Mouse (Mus musculus) brown adipose tissue, adult 24 weeks (tissue): ENCODE data around the gene Gse1. TPM values are rescaled to one million over a fixed set of nuclear protein-coding genes. Genes with fewer than 3 reads are reported as not detected.

Source experiments
- H3K27ac ChIP-seq: fragments of 200-500 bp; replicated peaks from 2 replicates; pipeline ENCODE4 v1.5.1; 2012; ENCODE audit warnings: low read depth, mild to moderate bottlenecking, low read length
- H3K4me1 ChIP-seq: fragments of 200-500 bp; 2 replicates; pipeline ENCODE4 v1.6.1; 2012; ENCODE audit warnings: low read length, mixed read lengths; ENCODE audit not compliant: control insufficient read depth, insufficient read depth, insufficient read length
- H3K4me3 ChIP-seq: fragments of 200-500 bp; 2 replicates; pipeline ENCODE4 v1.5.1; 2012; ENCODE audit warnings: low read depth, mild to moderate bottlenecking, low read length, moderate library complexity; ENCODE audit not compliant: insufficient read depth
- polyA plus RNA-seq: library from polyadenylated mRNA; stranded (reverse); fragments of >200 nt; gene quantifications from 2 replicates; pipeline ENCODE4 v1.2.4, GENCODE M21; 2012; ENCODE audit not compliant: missing spikeins, insufficient read depth, insufficient read length

Gse1 gene
- polyA plus RNA-seq, 1 experiment: 9.9 TPM

DNA sequence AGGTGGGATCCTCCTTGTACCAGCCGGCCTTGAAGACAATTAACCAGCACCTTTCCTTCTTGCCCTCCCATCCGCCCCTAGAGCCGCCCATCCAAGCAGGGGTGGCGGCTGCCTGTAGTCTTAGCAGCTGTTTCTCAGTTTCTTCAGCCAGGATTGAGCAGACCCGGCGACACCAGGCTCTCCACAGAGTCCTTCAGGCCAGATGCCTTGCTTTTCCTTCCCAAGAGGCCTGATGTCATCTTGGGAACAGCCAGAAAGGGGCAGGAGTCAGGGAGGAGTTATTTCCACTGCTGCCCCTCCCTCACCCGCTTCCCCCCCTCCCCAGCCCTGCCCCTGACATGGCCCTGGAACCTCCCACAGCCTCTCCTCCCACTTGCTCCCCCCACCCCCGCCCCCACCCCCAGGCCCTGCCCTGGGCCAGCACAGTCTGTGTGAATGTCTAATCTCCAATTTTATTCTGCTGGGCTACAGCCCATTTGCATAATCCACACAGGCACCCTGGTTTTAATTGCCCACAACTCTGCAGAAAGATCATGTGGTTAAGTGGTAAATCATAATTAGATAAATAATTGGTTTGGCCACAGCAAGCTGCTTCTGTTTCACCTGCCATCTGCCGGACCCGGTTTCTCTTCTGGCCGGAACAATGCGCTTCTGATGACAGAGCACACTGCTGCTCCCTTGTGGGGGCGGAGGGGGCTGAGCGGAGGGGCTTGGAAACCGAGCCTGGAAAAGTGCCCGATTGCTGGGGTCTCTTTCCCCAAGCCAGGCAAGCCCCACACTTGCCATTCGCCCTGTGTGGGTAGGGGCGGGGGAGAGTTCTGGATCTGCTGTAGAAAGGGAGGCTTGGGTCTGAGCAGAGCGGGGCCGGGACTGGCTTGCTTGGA is 292.7 kb downstream of the Gse1 start:
- Histone ChIP-seq H3K4me3 (no peak overlapping the region), H3K4me1 (peaks cover 17% of the 10 kb centered on the region), H3K27ac (no peak overlapping the region)

DNA sequence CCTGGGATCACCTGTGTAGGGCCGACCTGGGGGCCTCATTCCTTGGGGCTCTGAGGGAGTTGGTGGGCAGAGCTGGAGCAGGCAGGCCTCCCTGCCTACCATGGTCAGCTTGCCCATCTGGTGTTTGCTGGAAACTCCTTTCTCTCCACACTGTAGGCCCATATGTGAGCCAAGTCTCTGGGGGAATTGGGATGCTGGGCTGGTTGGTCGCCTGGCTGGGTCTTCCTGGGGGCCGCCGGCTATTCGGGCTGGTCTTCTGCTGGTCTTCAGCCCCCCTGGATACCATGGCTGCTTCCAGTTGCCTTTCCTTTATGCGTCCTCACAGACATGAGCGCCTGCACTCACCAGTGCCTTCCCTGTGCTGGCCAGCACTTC is 293.3 kb downstream of the Gse1 start:
- H3K4me1 ChIP-seq: peaks cover 20% of the 10 kb centered on the region
- no peak overlapping the region for H3K27ac ChIP-seq
- H3K4me3 ChIP-seq: no peak overlapping the region

DNA sequence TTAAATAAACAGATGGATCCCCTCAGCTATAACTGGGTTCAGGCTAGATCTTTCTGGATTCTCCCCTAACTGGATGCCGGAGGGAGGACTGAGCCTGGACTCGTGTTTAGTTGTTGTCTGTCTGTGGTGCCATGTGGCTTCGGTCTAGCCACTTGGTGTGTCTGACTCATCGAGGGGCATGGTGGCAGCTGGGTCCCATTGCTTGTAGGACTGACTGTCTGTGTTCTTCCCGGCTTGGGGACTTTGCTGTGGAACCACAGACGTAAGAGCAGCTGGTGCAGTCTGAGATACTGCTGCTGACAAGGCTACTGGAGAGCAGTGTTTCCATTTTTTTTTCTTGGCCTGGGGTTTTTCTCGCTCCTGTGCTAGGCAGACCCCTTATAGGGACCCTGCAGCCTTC is 295.4 kb downstream of the Gse1 start:
- Histone ChIP-seq H3K4me3 (no peak overlapping the region), H3K27ac (no peak overlapping the region), H3K4me1 (peaks cover 13% of the 10 kb centered on the region)

DNA sequence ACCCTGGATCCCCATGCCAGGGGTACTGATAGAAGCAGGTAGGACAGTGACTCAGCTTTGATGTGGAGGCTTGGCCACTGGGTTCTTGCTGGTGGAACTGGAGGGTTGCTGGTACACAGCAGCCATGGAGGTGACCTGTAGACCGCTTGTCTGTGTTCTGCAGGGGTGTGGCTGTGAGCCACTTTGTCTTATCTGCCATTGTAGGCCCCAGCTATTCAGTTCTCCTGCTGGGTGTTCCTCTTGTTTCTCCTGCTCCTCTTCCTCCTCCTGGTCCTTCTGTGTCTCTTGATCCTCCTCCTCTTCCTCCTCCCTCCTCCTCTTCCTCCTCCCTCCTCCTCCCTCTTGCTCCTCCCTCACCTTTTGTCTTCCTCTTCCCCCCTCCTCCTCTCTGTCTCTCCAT is 296.9 kb downstream of the Gse1 start:
- H3K4me1 ChIP-seq: peaks cover 13% of the 10 kb centered on the region
- H3K27ac ChIP-seq: no peak overlapping the region
- H3K4me3 ChIP-seq: no peak overlapping the region

DNA sequence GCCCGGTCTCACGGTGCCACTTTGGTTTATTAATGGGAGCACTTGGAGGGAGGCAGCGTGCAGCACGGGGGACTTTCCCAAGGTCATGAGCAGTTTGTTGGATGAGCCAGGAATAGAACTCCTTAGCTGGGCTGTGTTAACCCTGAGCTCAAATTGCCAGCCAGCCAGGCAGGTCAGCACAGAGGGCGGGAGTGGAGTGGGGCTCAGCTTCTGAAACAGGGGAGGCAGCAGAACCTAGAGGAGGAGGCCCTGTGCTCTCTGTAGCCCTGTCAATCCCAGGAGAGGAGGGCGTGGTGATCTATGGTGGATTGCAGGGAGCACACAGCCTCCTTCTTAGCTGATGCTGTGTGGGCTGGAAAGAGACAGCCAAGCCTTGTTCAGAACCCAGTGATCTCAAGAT is 297.6 kb downstream of the Gse1 start:
- no peak overlapping the region for H3K4me3 ChIP-seq
- peaks cover 11% of the 10 kb centered on the region for H3K4me1 ChIP-seq
- H3K27ac ChIP-seq: no peak overlapping the region

DNA sequence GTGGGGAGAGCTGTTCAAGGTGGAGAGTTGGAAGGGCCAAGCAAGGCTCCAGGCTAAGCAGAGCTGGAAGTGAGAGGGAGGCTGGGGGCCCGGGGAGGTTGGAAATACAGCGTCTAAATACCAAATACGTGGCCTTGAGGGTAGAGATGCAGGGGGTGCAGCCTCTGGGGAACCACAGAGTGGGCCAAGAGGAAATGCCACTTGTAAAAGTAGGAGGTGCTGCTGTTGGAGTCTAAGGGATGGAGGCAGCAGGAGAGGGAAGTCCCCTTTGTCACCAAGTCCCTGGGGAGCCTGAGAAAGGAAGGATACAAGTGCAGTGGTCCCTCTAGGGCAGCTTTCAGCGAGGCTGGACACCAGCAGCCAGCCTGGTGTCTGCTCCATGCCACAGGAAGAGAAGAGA is 298.3 kb downstream of the Gse1 start:
- H3K27ac ChIP-seq: no peak overlapping the region
- no peak overlapping the region for H3K4me3 ChIP-seq
- H3K4me1 ChIP-seq: peaks cover 11% of the 10 kb centered on the region

DNA sequence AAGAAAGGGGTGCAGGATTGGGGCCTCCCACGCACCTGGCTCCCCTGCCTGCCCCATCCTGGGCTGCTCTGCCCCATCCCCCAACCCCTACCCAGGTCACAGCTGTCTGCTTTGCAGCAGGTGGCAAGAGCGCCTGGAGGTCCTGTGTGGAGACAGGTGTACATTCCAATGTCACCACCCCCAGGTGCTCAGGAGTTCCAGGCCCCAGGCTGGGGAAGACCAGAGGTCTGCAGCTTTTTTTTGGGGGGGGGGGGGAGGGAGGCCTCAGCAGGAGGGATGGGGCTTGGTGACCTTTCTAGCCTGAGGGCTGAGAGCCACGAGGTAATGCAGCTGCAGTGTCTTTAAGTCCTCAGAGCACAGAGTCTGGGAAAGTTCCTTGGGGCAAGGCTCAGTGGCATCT is 300.1 kb downstream of the Gse1 start:
- Histone ChIP-seq H3K4me3 (no peak overlapping the region), H3K27ac (no peak overlapping the region), H3K4me1 (peaks cover 11% of the 10 kb centered on the region)

DNA sequence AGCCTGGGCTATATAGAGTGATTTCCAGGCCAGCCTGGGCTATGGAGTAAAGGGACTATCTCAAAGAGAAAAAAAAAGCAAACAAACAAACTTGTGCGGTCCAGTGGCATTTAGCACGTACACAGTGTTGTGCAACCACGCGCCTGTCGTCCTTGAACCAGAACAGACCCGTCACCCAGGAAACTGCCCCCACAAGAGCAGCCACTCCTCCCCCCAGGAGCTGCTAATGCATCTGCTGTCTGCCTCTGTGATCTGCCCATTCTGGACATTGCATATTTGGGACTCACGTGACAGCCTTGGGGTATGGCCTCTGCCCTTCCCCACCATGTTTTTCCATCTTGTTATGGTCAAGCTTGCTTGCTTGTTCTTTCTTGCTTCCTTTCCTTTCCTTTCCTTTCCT is 301.0 kb downstream of the Gse1 start:
- no peak overlapping the region for H3K27ac ChIP-seq
- H3K4me3 ChIP-seq: no peak overlapping the region
- peaks cover 11% of the 10 kb centered on the region for H3K4me1 ChIP-seq

DNA sequence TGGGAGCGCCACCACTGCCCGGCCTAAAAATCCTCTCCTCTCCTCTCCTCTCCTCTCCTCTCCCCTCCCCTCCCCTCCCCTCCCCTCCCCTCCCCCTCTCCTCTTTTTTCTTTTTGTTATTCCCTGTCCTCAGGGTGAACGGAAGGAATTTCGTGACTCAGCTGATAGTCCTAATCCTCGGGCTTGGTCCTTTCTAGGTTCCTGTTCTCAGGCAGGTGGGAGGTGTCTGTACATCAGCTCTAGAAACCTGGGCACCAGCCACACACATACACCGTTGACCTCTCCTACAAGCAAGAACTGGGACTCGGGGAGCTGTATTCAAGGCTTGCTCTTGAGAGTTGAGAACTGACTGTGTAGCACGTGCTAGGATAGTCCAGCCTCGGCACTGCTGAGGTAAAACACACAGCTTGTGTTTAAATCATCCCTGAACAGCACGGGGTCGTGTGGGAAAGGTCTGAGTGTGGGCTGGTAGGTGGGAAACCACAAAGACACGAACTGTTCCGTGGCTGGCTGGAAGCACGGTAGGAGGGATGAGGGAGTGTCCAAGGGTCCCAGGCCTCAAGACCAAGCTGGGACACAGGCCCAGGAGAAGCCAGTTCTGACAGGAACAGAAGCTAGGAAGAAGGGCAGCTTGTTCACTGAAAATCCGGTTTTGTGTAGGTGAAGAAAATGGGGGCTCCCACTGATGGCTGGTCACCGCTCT is 302.8 kb downstream of the Gse1 start:
- Histone ChIP-seq H3K4me1 (peaks cover 3% of the 10 kb centered on the region), H3K27ac (no peak overlapping the region), H3K4me3 (no peak overlapping the region)

DNA sequence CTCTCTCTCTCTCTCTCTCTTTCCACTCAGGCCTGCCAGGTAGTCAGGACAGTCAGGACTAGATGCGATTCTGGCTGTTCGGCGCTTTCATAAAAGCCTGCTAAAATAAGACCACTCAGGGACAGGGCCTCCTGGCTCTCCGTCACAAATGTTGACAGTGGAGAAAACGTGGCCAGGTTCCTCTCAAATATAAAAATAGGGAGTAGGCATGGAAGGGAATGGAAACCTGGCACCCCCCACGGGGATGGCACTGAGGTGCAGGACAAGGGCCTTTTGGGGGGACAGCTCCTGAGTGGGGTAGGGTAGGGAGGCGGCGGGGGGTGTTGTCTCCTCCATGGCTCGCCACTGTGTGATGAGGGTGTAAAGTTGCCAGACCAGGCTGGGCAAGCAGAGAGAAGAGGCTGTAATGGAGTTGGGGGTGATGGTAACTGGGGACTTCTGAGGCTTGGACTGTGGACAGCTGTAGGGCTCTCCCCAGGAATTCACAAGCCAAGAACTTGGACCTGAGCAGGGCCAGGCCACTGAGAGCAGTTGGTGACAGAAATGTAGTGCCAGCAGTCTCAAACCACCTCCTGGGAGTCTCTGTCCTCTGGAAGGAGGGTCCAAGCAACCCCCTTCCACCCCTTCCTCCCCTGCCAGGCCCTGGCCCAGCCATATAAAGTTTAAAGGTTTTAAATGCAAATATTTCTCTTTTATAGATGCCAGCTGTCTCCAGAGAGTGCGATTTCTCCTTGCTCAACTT is 303.7 kb downstream of the Gse1 start:
- Histone ChIP-seq H3K27ac (no peak overlapping the region), H3K4me1 (no peaks in the 10 kb centered on the region), H3K4me3 (no peak overlapping the region)

DNA sequence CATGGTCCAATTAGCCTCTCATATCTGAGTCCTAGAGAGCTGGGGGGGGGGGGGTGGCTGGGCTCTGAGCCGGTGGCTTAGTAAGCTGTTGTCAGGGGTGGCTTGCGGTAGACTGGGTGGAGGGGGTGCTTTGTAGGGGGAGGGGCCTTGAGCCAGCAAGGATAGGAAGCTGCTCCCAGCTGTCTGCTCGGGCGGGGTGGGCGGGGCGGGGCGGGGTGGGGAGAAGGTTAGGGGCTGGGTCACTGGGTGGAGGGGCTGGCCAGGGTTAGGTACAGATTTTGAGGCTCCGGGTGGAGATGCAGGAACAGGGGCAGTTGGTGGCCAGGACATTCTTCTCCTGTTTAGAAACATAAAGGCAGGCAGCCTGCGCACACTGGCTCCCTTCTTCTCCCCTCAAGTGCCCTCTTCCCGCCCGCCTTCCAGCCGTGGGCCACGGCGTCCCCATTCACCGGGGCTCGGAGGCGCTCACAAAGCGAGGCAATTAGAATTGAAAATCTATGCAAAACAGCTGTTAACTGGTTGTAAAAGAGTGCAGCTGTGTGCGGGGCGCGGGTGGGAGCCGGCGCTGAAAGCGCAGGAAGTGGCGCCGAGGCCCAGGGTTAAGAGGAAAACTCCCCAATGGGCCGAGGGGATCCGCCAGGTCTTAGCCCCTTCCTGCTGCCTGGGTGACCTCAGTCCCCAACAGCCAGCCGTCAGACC is 304.4 kb downstream of the Gse1 start:
- no peaks in the 10 kb centered on the region for H3K4me1 ChIP-seq
- H3K27ac ChIP-seq: no peak overlapping the region

DNA sequence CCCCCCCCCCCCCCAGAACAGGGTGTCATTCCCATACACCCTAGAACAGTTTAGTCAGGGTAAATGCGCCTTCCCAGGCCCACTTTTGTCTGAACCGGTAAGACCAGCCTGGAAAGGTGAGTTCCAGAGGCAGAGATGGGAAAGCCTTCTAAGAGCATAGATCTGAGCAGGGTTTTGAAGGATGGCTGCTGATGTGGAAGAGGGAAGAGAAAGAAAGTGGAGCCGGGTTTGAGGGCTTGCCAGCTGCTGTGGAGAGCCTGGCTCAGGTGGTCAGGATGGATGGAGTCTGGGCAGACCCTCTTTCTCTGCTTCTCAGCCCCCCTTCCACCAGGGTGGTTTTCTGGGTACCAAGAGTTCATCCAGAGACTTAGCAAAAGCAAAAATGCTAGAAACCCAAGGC is 305.1 kb downstream of the Gse1 start:
- peaks cover 1% of the 10 kb centered on the region; the same call in 1 of the 2 replicates for H3K4me1 ChIP-seq
- no peak overlapping the region for H3K27ac ChIP-seq
- no peak overlapping the region for H3K4me3 ChIP-seq

More for the DNA sequence above, 304.4 kb downstream of the Gse1 start:
- H3K4me3 ChIP-seq: no peak overlapping the region

DNA sequence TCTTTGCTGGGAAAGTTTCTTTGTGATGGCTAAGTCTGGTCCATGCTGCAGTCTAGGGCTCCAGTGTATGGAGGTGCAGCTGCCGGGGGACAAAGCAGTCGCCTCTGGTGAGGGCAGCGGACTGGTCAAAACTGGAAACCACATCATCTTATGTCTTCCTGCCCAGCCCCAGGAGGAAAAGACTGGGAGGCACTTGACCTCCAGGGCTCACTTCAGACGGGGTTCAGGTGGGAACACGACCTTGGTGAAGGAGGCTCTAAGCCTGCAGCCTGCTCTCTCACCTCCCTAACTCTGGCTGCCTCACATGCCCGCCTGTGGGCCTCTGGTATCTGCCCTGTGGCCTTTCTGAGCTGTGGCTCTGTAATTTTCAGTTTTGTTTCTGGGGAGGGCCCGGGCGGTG is 305.8 kb downstream of the Gse1 start:
- Histone ChIP-seq H3K4me1 (peaks cover 7% of the 10 kb centered on the region; the same call in 1 of the 2 replicates), H3K4me3 (no peak overlapping the region), H3K27ac (no peak overlapping the region)

DNA sequence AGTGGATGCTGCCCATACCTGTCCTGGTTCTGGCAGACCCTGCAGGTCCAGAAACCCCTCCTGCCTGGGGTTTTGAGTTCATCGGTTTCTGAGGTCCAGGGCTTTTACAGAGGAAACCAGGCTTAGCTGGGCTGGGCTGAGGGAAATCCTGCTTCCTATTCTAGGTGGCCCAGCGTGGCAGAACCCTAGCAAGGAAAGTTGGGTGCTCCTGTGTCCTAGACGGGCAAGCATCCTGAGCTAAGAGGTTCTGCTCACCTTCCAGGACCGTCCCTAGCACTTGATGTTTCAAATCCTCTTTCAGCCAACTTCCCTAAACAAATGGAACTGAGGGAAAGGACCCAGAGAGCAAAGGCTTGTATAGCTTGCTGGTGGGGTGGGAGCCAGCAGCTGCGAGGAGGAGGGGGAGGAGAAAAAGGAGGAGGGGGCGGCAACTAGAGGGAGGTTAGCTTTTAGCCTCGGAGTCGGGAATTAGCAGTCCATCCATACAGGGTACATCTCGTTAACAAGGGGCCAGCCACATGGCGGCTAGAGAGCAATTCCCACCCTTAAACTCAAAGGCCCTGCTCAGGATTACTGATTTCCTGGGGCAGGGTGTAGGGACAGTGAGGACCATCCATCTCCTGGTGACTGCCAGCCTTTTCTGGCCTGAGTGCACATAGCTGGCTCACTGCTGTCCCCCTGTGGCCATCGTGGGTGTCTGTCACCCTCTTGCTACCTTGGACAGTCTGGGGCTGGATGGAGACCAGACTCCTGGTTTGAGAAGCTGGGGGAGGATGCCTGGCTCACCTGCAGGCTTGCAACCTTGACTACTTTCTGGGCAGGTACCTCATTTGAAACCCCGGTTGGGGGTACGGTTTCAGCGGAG is 306.5 kb downstream of the Gse1 start:
- H3K4me1 ChIP-seq: peaks cover 12% of the 10 kb centered on the region; the same call in 1 of the 2 replicates
- no peak overlapping the region for H3K27ac ChIP-seq
- H3K4me3 ChIP-seq: no peak overlapping the region
